Mouse (Mus musculus) embryo, embryonic 9.5 days (tissue): ENCODE data around the gene Kdm7a.

ENCODE experiments used
- DNase-seq: peaks from one replicate; pipeline ENCODE4 v3.0.0-alpha.2; 2017; ENCODE audit errors: extremely low spot score

Gene Kdm7a

GRCm38 (mm10) chr6:39206581-39207461 lies at the start of gene Kdm7a:
Gene Kdm7a (minus strand): TSS chr6:39206789.
- DNase-seq = peak; percentile 87

DNA sequence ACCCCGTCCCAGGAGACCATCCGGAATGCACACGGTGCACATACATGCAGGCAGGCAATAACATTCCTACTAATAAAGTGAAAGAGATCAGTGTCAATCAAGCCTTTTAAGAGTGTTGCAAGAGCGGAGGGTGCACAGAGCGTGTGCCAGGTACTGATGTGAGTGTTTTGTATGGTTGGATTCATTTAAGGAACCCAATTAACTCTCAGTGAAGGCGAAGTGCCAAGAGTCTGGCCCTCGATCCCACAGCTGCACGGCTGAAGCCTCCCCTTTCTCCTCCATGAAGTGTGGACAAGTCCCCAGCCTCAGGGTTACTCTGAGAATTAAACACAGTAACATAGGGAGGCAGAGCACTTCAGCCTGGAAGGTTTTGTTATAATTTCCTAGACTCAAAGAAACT lies 48.7 kb upstream of the Kdm7a start:
- DNase-seq = no peak

- no peak for DNase-seq
Measured at GRCm38 (mm10) chr6:39250055-39250454, 43.5 kb upstream of the Kdm7a start.

DNA sequence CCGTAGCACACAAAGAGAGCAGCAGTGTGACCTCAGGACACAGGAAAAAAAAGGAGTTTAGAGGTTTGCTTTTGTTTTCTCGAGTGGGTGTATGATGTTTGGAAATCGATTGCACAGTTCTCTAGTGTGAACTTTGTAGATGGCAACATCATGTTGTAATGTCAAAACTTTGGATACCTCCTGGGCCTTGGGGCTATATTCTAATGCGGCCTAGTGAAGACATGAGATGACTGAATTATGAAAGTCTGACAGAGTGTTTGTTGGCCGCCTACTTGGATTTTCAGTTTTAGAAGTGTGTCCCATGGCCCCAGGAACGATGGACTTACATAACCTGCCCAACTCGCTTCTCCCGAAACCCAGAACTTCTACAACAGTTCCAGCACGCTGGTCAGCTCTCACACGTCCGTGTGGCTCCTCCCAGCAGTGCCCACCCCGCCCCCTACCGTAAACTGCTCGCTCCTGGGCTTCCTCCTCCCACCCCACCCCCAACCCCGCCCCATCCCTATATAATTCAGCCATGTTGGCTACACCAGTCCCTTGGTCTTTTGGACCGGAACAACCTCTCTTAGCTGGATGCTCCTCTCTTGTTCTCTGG lies 42.7 kb upstream of the Kdm7a start:
- DNase-seq = no peak

GRCm38 (mm10) chr6:39244066-39244465 lies 37.5 kb upstream of the Kdm7a start:
- DNase-seq = no peak

GRCm38 (mm10) chr6:39243511-39243961 lies 36.9 kb upstream of the Kdm7a start:
- no peak for DNase-seq

DNA sequence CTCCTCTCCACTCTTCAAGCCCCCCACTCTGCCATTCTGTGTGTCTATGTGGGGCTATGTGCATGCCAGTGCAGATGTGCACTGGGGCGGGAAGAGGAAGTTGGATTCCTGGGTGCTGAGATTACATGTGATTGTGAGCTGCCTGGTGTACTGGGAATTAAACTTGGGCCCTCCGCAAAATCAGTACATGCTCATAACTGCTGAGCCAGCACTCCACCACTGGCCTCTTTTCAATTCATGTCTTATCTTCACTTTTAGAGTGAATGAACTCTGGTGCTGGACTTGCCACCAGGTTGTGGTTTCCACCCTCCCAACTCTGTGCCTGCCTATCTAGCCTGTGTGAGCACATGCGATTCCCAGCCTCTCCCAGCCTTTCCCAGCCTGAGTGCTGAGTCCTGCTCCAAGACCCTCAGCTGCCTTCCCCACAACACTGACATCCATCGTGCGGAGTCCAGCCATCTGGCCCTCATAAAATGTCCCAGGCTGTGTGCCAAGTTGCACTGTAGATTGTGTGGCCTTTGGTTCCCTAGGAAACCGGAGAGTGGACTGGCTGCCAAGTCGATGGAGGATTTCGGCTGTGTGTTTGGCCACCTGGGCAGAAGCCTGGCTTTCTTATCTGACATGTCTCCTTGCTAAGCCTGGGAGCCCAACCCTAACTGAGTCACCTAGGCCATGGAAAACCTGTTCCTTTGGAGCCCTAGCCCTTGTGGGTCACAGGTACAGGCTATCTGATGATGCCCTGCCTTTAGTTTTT lies 36.3 kb upstream of the Kdm7a start:
- no peak for DNase-seq

- no peak for DNase-seq
Measured at GRCm38 (mm10) chr6:39241421-39241891, 34.9 kb upstream of the Kdm7a start.

GRCm38 (mm10) chr6:39240956-39241355 lies 34.4 kb upstream of the Kdm7a start:
- no peak for DNase-seq

DNA sequence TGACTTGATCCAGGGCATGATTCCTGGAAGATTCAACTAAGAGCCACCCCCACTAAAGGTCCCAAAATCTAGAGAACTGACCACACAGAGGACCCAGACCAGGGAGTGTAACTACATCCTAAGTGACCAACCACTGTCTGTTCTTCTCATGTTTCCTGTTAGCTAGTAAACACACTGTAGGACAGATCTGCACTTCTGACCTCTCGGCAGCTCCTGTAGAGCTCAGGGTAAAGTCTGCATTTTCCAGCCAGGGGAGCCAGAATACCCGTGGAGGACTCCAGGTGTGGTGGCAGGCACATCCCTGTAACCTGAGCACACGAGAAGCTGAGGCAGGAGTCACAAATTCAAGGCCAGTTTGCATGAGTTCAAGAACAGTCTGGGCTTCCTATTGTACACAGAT lies 31.3 kb upstream of the Kdm7a start:
- DNase-seq = no peak

DNA sequence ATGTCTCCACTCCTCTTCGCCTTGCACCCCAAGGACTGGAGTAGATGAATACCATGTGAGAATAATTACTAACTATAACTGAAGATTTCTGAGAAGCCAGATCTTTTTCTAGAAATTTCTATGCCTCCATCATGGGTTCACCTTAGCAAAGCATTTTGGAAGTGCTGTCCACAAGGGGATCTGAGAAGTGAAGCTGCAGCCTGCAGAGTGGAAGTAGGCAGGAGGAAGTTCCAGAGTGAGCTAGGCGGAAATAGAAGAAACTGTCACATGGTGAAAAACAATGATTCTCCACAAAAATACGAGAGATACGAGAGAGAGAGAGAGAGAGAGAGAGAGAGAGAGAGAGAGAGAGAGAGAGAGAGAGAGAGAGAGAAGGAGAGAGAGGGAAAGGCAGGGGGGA lies 26.0 kb upstream of the Kdm7a start:
- DNase-seq = no peak

GRCm38 (mm10) chr6:39230664-39231063 lies 24.1 kb upstream of the Kdm7a start:
- DNase-seq = no peak

DNA sequence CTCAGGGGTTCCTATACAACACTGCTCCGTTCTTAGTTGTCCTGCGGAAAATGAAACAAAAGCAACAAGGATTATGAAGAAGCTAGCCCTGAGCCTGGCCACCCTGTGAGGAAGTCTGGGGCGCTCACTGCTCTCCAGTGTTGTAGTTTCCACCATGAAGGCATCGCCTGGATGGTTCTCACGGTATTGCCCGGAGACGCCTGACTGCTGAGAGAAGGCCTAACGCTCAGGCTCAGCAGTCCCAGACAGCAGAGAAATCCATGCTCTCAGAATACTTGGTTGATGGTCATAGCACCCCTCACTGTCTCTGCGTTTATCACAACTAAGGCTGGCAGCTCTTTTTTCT lies 20.0 kb upstream of the Kdm7a start:
- no peak for DNase-seq

DNA sequence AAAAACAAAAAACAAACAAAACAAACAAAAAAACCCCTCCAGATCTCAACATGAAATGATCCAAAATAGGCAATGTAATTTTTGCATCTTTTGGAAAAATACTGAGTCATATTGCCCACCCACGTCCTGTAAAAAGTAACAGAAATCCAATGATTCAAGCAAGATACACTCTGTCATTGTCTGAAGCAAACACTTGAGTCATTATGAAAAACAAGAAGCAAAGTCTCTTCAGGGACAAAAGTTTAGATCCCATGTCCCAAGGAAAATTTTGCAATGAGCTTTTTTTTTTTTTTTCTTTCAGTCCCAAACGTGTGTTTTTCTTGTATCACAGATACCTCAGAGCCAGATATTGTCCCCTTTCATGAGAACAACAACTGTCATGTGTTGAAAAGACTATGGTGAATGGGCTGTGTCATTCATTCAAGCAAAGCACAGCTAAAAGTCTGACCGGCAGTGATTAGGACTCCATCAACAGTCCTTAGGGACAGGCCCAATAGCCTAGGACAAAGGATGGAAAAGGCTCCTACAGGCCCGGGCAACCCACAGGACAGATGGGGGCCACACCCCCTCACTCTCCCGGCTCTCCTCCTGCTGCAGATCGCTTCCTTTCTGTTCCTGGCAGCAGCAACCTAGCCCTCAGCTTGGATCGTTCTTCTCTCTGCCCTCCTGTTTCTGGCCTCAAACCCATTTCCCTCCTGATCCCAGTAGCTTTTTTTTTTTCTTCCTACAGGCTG lies 19.5 kb upstream of the Kdm7a start:
- DNase-seq = peak; percentile 43

- DNase-seq = no peak
Measured at GRCm38 (mm10) chr6:39223328-39223885, 16.8 kb upstream of the Kdm7a start.

GRCm38 (mm10) chr6:39222487-39222886 lies 15.9 kb upstream of the Kdm7a start:
- no peak for DNase-seq

GRCm38 (mm10) chr6:39217961-39218360 lies 11.4 kb upstream of the Kdm7a start:
- DNase-seq = no peak

DNA sequence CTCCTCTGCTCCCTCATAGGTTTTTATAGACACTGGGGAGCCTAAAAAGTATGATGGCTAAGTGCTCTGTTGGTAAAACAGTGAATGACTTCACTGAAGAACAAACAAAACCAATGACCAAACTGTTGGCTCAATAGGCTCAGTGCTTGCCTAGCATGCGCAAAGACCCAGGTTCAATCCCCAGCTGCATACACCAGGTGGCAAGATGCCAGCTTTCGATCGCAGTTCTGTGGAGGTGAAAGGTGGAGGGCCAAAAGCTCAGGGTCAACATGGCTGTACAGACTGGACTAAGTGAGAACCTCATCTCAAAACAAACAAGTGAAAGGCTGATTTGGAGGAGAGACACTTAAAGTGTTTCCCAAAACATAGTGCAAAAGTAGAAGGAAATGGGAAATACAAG lies 10.5 kb upstream of the Kdm7a start:
- DNase-seq = no peak

DNA sequence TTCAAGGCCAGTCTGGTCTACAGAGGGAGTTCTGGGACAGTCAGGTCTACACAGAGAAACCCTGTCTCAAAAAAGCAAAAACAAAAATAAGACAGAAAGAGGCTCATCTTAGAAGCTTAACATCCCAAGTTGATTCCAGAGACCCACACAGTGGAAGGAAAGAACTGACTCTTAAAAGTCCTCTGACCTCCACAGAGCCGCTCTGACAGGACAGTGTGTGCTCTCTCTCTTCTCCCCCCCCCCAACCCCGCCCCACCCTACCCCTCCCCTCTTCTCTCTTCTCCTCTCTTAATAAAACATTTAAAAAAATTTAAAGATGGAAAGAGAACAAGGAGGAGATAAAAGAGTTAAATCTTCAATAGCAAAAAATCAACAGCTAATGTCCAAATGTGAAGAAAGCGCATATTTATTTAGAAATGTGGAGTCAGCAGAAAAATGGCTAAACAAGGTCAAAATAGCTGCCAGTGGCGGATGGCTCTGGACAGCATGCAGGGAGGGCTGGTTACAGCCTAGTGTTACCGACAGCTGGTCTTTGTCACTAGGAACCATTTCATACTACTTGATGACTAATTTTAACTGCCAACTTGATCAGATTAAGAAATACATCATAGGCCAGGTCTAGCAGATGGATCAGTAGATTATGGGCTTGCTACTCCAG lies 8.5 kb upstream of the Kdm7a start:
- DNase-seq = no peak

GRCm38 (mm10) chr6:39209677-39210076 lies 3.1 kb upstream of the Kdm7a start:
- DNase-seq = no peak

GRCm38 (mm10) chr6:39208181-39208580 lies 1.6 kb upstream of the Kdm7a start:
- no peak for DNase-seq
